Mouse (Mus musculus) cerebellum, adult (tissue): ENCODE data around the gene Glod4.

ENCODE experiments used
- ATAC-seq: cut with Nextera tagmentation; 2 replicates; pipeline ENCODE4 v1.9.2; 2017; ENCODE audit warnings: mild to moderate bottlenecking, moderate library complexity, mixed read lengths; ENCODE audit not compliant: insufficient number of reproducible peaks, low FRiP score, low TSS enrichment

Glod4 gene

DNA sequence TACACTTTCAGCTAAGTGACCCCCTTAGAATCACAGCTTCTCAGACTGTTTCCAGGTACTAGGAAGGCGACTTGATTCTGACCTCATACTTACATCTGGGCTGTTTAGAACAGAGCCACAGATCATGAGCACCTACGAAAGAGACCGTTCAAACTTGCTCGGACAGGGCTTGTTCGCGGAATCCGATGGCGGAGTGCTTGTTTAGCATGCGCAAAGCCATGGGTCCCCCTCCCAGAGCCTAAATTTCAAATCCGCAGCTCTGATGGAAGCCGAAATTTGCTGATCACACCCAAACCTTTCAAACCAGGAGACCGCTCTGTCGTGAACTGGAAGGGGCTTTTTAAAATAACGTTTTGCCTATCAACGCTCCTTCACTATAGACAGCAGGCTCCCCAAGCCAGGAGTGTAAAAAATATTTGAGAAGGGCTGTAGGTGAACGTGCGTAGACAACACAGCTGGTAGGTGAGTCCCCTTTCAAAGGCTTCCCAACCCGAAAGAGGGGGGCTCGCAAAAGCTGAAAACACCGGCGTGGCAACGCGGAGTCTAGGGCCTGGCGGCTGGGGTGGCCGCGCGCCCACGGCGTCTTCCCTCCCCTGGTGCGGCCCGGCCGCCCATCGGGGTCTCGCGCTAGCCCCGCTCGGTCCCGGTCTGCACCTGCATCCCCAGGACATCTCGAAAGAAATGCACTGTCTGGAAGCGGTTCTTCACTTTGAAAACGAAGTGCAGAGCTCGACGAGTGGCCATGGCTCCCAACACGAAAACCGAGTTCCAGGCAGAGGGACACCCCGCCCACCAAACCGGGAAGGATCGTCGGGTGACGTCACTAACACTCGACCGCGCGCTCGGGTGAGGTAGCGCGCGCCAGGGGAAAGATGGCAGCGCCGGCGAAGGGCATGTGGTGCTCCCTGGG, at the start of gene Glod4, which contains the start of gene Mrm3:
Glod4 (minus strand) TSS at position 825 of the 910 bp plus-strand sequence.
Mrm3 (plus strand) TSS at position 815 of the 910 bp plus-strand sequence.
- ATAC-seq, result peak; percentile 85; the same call in 1 of the 2 replicates

DNA sequence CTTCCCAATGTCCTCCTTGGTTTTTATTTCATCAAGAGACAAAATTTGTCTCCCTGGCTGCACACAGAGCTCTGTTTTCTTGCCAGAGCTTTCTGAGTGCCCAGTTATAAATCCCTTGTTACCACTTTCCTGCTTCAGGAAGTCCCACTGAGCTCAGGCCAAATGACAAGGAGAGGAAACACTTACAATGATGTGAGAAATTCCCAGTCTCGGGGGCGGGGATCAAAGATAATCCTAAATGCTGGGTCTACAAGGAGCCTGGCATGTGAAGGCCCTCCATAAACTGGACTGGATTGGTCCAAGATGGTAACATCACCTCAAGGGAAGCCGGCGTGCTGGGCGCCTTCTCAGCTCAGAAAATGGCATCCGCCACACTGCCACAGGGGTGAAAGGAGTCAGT, 49.3 kb upstream of the Glod4 start:
- no peak for ATAC-seq

DNA sequence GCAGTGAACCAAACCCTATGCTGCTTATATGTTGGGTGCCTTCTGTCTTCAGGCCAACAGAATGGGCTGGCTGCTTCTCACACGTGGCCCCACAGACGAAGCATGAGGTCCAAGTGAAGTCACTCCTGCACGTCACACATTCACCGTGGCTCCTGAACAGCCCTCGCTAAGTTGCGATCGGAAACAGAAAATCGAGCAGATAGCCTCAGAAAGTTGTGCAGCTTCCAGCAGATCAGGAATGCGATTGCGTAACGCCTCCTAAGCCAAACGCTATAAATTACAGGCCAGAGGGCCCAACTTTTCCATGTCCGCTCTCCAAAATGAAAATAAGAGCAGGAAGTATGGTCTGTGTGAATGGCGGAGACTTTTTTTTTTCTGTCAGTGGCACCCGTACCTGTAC, 48.9 kb upstream of the Glod4 start:
- no peak for ATAC-seq

DNA sequence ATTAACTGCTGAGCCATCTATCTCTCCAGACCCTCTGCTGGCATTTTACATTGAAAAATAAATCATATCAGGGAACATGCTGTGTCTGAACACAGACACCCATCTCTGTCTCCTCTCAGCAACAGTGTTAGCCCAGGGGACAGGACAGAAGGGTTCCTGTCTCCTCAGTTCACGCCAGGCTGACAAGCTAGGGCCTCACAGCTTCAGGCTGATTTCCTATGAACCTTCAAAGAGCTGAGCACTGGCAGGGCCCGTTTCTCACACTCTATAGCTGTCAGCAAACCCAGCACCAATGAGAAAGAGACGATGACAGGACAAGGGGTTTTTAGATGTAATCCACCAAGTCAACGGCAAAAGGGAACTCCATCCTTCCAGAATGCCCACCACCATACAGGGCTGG, 48.4 kb upstream of the Glod4 start:
- no peak for ATAC-seq

DNA sequence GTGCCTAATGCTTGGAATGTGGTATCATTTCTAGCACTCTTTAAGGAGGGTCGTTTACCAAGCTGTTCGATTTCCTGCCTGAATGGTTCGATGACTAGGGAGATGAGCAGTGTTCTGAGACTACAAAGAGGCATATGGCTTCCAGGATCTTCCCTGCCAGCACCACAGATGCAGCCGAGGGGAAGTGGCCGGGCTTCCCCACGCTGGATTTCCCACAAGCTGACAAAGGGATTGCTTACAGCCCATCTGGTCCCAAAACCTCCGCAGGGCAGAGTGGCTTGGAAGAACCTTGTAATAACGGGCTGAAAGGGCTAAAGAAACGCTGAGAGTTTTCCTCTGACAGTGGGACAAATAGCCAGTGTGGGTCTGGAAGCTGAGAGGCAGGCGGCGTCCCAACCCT, 46.8 kb upstream of the Glod4 start:
- ATAC-seq, result peak; percentile 77; the same call in 1 of the 2 replicates

DNA sequence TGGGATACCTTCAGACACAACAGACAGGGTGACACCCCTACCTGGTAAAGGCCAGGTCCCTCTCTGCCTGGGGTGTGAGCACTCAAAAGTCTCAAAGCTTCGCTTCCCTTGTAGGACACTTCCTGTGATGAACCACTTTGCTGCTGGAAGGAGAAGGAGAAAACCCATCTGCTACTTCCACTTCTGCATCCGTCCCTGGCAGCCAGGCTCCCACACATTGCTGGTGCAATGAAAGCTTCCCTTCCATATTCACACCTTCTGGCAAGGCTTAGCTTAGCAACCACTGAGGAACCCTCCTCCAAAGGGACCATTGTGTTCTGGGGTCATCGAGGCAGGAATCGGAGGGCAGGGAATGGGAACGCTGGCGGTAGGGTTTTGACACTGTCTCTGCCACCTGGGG, 45.1 kb upstream of the Glod4 start:
- no peak for ATAC-seq

DNA sequence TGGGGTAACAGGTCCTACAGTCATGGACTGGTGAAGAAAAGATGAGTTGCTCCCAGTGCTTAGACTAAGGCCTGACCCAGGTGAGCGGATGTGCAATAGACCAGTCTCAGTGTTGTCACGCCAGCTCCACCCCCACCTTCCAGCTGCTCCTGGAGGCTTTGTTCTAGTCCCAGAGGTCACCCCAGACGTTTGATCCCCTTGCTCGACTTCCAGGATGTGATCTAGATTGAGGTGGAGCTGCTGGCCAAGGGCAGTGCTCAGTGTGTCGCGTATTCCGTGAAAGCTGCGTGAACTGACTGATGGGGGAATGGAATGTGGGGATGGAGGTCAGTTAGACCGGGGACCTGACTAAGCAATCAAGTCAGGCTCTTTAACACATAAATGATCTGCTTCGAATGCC, 43.8 kb upstream of the Glod4 start:
- ATAC-seq, result no peak

DNA sequence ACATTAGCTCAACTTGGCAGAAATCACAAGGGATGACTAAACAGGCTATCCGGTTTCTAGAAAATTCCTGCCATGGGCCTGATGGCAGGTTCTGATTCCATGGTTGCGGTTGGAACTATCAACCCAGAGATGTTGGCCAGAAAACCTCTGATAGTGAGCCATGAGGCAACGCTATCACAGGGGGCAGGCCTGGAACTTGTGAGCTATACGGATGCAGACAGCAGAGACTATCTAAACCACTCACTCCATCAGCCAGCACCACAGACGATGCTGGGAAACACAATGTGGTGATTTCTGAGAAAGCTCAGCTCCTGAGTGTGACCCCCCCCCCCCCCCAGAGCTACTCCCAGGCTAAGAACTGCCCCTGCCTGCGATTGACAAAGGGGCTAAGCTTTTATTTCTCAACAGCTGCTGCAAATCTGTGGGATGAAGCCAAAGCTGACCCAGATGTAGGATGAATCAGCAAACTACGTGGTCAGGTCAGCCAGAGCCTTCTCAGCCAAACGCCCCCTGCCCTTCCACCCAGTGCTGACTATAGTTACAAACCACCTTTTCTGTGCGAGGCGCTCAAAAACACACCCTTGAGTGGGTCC, 43.1 kb upstream of the Glod4 start:
- ATAC-seq, result no peak

DNA sequence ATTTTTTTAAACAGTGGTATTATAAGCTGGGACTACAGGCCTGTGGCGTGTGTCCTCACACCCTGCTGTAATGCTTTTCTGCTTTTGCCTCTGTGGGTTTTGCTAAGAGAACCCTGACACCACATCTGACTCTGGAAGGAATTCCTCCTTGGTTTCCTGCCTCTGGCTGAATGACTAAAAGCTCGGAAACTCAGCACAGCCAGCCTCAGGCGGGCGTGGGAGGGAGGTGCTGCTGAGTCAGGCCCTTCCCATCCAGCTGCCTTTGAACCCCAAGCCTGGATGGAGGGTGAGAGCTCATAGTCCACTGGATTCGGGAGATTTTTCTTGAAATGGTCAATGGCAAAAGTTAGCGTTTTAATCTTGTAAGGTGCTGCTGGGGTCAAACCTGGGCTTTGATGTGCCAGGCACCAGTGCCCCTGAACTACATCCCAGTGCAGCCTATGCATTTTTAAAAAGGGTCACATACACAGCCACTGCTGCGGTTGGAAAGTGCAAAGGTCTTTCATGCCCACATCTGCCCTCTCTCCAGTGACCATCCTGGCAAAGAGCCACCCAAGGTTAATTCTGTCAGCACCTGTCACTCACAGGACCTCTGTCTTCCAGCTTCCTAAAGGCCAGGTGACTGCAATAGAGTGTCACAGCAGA, 42.0 kb upstream of the Glod4 start:
- no peak for ATAC-seq

DNA sequence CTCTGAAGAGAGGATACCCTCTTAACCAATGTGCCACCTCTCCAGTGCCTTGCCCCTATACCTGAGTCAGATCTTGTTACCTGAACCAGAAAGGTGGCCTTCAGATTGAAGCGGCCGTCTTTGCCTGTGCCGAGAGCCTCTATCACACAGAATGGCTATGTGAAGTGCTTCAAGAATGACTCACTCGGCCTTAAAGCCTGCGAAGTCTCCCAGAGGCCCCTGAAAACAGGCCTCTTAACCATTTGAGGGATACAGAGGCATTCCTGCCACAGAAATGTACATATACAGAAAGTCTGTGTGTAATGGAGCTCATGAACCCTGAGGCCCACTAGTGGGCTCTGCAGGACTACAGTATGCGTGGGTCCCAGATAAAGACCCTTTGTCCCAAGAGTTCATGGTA, 40.3 kb upstream of the Glod4 start:
- no peak for ATAC-seq

DNA sequence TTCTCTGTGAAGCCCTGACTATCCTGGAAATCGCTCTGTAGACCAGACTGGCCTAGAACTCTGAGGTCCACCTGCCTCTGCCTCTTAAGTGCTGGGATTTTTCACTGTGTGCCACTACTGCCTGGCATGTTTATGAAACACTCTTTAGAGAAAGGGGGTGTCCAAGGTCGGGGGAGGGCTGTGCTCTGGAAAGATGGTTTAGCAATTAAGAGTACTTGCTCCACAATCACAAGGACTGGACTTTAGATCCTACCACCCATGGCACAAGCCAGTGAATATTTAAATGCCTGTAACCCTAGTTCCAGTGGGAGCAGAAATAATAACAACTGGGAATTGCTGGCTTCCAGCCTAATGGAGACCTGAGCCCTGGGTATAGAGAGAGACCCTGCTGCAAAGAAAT, 36.4 kb upstream of the Glod4 start:
- no peak for ATAC-seq

DNA sequence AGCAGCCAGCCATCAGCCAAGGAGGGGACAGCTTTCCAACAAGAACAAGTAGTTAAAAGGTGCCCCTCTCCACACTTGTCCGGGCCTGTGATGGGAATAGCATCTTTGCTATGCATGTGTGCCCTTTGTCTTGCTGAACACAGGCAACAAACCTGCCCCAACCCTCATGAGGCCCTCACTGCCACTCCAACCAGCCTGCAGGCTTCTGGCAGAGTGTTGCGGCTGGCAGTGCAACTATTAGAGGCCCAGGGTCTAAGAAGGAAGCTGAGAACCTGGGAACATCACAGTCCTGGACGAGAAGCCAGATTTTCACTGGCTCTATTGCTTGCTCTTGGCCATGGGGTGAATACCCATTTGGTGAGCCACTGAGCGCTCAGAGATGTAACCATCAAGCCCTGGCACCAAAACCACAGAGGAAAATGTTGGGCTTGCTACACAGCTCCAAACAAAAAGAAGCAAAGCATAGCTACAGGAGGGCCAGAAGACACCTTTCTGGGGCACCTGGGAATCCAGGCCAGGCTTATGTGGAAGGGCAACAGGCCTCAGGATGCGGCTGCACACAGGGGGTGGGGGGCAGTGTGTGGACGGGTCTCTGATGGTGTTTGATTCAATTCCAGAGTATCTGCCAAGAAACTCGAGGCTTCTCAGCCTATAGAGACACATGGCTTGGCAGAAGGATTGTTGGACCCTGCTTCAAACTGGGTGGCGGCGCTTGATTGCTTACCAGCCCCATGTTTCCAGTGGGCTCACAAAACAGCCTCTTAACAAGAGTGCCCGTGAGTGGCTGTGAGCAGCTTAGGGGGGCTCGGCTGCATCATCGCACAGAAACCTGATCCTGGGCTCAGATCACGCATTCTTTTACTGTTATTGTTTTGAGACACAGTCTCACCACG, 35.7 kb upstream of the Glod4 start:
- ATAC-seq, result peak; percentile 45; the same call in 1 of the 2 replicates

DNA sequence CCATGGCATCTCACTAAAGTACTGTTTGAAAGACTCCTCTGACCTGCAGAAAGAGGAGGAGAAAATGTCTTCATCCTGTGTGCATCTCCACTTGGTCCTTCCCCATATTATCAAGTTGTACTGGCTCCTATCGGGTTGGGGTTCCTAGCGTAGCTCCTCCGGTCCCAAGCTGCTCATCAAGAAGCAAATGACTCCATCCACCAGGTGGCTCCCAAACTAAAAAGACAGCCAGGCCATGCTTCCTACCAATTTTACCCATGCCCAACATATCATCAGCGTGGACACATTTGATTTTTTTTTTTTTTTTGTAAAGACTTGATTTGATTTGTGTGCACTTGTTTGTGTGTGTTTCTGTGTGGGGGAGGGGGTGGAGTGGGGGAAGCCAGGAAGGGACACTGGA, 28.9 kb upstream of the Glod4 start:
- ATAC-seq, result no peak

DNA sequence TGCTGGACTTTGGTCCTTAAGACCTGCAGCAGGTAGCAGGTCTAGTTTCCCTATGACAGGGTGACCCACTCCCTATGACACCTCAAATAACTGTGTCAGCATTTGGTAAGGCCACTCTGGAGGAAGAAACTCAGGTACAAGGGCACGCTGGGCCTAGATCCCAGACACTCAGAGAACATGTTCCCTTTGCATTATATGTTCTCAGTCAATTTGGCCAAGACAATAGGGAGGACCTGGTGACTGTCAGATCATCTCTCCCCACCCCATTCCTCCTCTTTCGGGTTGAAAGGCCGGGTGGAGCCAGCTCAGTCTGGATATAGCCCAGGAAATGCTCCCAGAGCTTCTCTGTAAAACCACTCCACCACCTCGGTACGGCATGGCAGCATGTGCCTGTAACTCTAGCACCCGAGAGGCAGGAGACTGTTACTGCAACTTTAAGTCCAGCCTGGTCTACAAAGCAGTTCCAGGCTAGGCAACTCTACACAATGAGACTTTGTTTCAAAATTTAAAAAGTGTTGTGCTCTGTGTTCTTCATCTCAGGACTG, 25.1 kb upstream of the Glod4 start:
- no peak for ATAC-seq

DNA sequence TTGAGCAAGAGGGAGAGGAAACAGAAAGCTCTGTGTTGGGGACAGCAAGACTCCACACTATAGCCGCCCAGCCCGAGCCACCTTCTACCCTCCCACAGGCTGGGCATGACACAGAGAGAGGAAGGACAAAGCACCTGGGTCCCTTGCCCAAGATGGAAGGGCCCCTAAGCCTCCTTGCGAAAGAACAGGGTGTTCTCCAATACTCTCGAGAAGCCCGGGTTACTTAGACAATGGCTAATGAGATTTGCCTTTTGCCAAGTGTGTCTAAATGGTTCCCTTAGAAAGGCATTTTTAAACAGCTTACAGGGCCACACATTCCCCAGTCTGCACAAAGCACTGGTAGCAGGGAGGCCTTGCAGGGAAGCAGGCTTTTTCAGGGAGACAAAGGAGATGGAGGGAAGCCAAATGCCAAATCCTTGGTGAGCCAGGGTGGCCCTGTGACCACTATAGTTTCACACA, 24.5 kb upstream of the Glod4 start:
- no peak for ATAC-seq

DNA sequence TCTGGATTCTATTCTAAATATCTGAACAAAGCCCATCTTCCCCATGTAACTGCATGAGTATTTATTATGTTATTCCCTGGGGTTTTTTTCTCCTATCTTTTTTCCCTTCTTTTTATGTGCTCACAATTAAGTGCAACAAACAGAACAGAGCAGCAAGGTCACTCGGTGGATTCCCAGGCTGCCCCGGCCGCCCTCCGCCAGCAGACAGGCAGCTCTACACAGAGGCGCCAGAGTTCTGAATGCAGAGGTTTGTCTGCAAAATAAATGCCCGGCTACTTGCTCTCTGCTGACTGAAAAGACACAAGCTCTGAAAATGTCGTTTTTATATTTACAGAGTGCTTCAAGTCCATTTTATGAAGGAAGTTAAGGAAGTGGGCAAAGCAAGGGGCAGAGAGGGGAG, 24.0 kb upstream of the Glod4 start:
- no peak for ATAC-seq

DNA sequence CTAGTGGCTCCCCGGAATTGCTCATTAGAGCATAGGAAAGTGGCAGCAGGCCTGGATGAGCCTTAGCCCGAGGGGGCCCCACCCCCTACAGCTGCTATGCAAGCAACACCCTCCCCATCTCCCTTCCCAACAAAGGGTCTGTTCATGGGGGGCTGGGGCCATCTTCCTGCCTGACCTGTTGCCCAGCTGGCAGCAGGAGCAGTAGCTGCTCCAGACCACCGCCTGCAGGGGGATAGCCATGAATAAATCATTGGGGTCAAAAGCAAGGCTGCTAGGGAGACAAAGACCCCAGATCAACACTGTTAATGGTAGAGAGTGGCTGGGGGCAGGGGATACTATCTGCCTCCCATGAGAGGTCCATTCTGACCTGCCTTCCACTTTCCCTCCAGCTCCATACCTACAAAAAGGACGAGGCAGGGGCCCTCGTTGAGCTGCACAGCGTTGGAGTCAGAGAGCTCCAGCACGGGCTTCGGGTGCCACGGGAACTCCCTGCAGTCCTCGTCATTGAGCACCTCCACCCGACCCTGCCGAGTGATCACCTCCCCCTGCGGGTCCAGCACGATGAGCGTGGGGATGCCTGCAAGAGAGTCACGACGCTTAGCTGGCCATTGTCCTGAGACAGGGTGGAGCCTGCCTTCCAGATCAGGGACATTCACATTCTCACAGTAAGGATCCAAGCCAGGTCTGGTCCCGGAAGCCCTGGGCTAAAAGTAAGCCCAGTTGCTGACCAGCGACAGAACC, 19.3 kb upstream of the Glod4 start:
- no peak for ATAC-seq

DNA sequence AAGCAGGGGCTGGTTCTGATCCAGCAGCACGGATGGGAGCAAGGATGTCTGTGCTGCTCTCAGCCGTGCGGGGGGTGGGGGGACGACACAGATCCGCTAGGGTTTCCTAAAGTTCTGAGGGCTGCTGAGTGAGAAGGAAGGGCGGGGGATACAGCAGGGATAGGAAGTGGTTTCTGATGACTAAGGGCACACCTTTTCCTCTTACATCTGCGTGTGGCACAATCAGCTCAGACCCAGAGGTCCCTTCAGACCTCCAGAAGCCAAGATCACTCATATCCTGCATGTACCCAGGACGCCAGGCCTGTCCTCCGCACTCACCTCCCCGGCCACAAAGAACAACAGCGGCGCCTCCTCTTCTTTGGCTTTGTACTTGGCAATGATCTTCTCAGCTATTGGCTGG, 17.7 kb upstream of the Glod4 start:
- no peak for ATAC-seq
